Mouse (Mus musculus) urinary bladder, adult 18-20 months (tissue): ENCODE measurements around the gene Numbl.
A peak's percentile ranks its signal among the peaks of the same experiment; 100 is the strongest.

Experiments used
- DNase-seq, 2 experiments: peaks; one replicate each; pipeline ENCODE4 v3.0.0; 2022; ENCODE audit warnings: low spot score in 2 of 2, mixed read lengths in 2 of 2

Gene Numbl

GRCm38 (mm10) chr7:27291795-27292466 is 33.7 kb downstream of the Numbl start:
- peak in 1 of 2 experiments; percentile 68 for DNase-seq

DNA sequence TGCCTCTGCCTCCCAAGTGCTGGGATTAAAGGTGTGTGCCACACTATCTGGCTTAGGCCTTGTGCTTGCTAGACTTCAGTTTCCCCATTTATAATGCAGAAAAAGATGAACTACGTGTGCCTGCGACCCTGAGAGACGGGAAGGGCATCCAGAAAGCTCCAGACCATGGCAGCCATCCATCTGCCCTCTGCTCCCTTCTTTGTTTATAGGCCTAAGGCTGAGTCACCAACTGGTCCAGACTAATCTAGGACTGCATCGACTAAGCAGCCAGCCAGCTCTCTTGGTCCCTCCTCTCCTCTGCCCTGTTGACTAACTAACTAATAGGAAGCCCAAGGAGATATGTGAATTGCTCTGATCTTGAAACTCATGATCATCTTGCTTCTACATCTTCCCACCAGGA is 37.7 kb downstream of the Numbl start:
- DNase-seq: peak in 1 of 2 experiments; percentile 48

DNA sequence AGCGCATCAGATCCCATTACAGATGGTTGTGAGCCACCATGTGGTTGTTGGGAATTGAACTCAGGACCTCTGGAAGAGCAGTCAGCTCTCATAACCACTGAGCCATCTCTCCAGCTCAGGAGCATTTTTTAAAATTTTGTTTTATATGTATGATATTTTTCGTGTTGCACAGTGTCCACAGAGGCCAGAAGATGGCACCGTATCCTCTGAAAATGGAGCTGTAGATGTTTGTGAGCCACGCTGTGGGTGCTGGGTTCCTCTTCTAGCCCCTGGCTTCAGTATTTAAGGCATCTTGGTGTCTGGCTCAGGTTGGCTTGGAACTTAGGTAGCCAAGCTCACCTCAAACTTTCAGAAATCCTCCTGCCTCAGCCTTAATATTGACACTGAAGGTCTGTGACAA is 38.3 kb downstream of the Numbl start:
- DNase-seq: no peak

GRCm38 (mm10) chr7:27298033-27298610 is 39.9 kb downstream of the Numbl start:
- DNase-seq: no peak

DNA sequence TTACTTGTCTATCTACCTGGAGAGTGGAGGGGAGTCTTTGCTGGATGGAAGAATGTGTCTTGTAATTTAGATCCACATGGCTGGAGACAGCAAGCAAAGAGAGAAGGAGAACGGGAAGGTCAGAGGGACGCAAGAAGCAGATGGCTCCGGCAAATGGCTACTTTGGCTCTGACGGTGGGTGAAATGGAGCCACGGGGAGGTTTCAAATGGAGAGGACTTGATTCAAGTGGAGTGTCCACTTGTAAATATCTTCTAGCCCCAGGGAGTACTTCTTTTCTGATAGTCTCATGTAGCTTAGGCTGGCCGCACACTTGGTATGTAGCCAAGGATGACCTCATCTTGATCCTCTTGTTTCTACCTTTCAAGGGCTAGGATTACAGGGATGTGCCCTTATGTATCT is 40.6 kb downstream of the Numbl start:
- no peak for DNase-seq

- no peak for DNase-seq
These were observed 42.1 kb downstream of the Numbl start for GRCm38 (mm10) chr7:27300351-27300750.

DNA sequence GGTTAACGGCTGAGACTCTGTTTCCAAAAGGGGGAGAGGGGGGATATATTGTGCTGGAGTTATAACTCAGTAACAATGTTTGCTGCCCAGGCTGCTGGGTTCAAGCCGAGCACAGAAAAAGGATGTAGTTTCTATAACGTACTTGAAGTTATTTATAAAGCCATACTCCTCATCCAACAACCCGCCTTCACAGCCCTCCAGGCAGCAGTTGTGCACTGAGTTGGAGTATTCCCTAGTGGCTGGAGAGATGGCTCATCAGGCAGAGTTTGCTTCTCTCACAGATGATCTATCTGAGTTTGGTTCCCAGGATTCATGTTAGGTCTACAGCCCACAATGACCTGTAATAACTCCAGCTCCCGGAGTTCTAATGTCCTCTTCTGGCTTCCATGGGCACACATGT is 42.6 kb downstream of the Numbl start:
- no peak for DNase-seq

GRCm38 (mm10) chr7:27302172-27302571 is 43.9 kb downstream of the Numbl start:
- DNase-seq: peak in 1 of 2 experiments; percentile 49

DNA sequence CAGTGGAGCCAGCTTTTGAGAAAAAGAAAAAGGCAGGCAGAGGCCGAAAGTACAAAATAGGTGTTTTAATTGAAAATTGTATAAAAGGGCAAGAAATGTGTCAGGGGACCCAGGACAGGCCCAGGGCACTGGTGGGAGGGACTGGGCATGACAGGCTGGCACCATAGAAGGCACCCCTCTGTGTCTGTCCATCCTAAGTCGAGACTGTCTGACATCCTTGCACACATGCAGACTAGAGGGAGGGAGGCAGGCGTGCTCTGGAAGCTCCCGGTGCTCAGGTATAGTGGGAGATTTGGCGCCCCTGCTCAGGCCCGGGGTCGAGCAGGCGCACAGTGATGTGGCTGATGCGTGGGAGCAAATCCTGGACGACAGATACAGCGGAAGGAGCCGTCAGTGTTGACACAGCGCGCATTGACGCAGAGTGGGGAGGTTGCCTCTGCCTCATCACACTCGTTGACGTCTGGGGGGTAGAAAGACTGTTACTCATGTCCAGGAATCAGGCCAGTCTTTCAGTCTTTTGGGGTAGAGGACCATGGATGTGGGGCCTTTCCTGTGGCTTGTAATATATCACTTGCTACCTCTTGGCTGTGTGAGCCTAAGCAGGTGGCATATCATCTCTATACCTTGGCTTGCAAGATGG is 47.0 kb downstream of the Numbl start:
- DNase-seq: no peak

DNA sequence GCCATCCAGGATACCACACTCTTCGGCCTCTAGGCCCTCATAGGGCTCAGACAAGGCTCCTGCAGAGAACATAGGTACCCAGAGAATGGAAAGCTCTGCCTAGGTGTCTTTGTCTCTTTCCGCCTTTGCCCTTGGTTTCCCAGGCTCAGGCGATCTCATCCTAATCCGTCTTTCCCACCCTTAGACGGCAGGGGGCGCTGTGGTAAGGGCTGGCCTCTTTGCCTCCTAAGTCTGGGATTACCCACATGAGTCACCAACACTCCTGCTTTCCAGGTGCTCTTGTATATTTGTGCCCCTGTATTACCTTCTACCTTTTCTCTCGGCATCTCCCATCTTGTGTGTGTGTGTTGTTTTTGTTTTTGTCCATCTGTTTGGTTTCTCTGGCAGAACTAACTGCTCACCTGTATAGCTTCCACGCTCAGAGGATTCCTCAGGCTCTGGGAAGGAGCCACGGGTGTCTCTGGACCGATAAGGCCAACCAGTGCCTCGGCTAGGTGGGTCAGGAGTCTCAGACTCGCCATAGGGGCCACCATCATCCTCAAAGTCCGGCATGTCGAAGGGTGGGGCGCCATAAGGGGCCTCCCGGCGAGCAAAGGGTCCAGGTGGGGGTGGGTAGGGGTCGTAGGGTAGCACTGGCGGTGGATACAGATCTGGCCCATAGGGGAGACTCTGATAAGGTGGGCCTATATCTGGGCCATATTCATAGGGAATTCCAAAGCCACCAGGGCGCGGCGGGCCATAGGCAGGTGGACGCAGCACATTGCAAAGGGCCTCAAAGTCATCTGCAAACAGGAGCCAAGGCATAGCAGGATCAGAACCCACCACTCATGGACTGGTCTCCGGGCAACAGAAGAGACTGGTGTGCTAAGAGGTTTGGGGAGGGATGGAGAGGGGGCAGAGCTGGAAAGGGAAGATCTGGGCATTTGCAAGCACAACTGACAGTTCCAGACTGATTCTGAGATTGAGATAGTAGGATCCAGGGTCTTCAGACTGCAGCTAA is 48.2 kb downstream of the Numbl start:
- peak in 1 of 2 experiments; percentile 45 for DNase-seq

DNA sequence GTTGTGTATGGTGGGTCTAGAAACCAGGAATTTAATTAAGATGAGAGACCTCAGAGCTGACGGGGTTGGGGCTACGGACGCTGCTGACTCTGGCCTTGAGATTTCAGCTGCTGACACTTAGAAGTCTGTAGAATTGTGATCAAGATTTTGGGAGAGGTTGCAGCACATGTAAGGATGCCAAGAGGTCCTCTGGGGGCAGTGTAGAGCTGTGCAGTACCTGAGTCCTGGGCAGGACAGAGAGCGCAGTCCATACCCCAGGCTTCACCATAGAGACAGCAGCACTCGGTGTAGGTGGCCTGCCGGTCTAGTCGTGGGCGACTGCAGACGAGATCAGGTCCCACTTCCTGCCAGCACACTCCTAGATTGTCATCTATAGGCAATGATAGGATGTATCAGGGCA is 49.3 kb downstream of the Numbl start:
- no peak for DNase-seq

- peak in 1 of 2 experiments; percentile 53 for DNase-seq
These were observed 50.8 kb downstream of the Numbl start for GRCm38 (mm10) chr7:27308821-27309549.

- DNase-seq: no peak
These were observed 51.6 kb downstream of the Numbl start for GRCm38 (mm10) chr7:27309832-27310231.

- peak in 1 of 2 experiments; percentile 58 for DNase-seq
These were observed 52.1 kb downstream of the Numbl start for GRCm38 (mm10) chr7:27310306-27310705.

GRCm38 (mm10) chr7:27310996-27311535 is 52.8 kb downstream of the Numbl start:
- no peak for DNase-seq

DNA sequence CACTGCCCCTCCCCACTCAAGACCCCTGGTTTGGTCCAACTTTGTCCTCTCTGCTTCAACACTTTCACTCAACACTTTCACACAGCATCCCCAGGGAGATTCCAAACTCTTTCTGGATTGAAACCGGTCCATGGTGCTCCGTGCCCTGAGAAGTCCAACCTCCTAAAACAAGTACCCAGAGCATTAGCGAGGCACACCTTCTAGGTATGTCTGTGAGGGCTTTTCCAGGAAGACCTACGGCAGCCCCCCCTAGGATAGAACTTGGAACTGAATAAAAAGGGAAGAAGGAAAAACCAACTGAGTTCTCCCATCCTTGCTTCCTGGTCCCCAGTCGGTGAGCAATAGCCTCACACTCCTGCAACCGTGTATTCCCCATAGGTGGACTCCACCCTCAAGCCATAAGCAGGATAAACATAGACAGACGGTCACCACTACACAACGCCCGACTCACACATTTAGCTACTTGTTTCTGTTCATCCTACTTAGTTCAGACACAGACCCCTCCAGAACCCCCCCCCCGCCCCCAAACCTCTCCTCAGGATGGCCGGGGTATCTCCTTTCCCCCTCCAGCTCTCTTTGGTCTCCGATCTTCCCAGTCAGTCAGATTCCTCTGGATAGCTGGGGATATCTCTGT is 53.5 kb downstream of the Numbl start:
- DNase-seq: no peak

- no peak for DNase-seq
These were observed 56.2 kb downstream of the Numbl start for GRCm38 (mm10) chr7:27314393-27314792.

DNA sequence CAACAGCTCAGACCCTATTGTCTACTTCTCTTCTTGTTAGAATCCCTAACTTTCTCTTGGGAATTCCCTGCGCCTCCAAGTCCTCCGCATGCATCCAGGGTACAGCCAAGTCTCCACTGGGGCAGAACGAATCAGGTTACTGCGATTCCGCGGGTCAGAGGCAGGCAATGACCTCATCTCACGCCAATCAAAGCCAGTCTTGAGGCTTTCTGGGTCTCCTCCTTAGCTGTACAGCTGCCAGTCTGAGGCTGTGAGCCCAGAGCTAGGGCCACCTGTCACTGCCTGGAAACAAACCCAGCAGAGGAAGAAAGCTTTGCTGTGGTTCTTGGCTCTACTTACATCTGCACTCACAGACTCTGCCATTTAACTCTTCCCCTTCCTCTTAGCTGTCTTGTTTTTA is 57.7 kb downstream of the Numbl start:
- no peak for DNase-seq

- no peak for DNase-seq
These were observed 61.2 kb downstream of the Numbl start for GRCm38 (mm10) chr7:27319411-27319810.

DNA sequence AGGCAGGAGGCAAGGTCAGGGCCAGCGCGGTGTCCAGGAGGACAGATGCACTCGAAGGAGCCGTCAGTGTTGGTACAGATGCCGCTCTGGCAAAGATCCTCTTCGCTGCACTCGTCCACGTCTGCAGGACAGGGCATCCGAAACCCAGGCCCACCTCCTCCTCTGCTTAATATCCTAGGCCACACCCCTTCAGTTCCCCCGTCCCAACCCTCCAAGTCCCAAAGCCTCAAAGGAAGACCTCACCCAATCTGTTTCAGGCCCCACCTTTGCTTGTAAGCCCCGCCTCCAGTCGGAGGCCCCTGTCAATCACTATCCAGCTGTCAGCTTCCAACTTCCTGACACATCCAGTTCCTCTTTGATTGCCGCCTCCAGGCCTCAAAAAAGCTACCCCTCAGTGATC is 64.1 kb downstream of the Numbl start:
- no peak for DNase-seq
